Mouse (Mus musculus) spleen, postnatal 36 days (tissue): ENCODE measurements around the gene Zfp36l1.

Source experiments
- DNase-seq, 2 experiments: peaks; one replicate each; pipeline ENCODE4 v3.0.0; 2022; ENCODE audit warnings: low spot score in 2 of 2, mixed read lengths in 1 of 2

Zfp36l1 gene

DNA sequence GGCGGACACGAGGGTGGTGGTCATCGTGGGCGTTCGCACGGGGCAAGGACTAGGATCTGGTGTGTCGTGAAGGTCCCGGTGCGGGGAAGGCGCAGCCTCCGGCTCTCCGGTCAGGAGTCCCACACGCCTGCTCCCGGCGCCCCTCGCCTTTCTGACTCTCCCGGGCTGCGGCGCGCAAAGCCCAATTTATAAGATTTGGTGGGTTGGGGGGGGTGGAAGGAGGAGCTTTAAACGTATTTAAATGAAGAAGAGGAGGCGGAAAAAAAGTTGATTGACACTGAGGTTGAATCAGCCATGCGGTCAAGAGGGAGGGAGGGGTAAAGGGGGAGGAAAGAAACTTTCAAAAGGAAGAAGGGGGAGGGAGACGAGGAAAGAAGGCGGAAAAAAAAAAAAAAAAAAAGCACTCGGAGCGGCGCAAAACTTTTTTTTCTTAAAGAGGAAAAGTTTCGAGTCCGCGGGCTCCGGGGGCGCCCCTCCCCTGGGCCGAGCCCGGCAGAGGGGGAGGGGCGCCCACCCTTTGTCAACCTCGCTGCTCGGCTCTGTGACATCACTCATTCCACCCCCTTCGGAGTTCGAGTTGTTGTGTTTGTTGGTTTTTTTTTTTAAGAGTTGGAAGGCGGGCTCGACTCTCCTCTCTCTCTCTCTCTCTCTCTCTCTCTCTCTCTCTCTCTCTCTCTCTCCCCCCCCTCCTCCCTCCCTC, at the start of gene Zfp36l1:
TSS of gene Zfp36l1 (minus strand) at position 162 of the 700 bp plus-strand sequence.
- DNase-seq = peak; percentile 92 to 96

DNA sequence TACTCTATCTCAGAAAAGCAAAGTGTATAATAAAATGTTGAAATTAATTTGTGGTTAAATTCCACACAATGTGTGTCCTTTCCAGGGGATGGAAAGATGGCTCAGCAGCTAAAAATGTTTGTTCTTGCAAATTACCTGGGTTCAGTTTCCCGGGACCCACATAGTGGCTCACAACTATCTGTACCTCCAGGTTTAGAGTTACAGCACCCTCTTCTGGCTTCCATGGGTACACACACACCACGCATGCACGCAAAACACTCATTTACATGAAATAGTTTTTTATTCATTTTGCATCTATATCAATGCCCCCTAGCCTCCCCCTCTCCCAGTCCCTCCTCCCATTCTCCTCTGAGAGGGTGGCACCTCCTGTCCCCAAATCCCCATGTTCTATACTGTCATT, 49.6 kb upstream of the Zfp36l1 start:
- no peak for DNase-seq

DNA sequence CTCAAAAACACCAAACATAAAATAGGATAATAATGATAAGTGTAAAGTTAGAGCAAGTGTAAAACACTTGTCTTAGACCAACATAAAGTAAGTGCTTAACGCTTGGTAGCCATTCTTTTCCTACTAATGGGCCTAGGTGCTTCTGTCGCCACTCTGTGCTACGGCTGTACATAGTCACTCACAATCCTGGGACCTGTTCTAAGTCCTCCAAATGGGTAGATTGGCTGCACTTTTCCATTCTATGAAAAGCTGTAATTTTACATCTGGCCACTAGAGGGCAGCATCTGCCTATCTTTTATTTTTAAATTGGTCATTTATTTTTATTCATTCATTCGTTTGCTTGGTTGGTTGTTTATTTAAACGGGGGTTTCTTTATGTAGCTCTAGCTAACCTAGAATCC, 44.9 kb upstream of the Zfp36l1 start:
- DNase-seq = no peak

DNA sequence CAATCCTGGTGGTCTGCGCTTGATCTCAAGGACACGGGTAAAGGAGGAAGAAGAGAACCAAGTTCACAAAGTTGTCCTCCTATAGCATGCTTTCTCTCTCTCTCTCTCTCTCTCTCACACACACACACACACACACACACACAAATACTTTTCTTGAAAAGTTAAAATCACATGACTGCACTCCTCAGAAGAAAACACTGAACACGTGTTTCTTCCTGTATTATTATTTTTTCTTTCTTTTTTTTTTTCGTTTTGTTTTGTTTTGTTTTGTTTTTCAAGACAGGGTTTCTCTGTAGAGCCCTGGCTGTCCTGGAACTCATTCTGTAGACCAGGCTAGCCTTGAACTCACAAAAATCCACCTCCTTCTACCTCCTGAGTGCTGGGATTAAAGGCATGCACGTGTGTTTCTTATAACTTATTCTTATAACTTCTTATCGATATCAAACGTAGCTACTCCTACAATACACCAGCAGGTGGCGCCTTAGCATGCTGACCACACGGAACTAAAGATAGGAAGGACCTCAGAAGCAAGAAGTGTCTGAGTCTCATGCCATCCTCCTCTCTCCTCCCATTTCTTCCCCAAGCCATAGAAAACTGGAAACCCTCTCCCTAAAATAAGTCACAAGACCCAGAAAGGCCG, 41.0 kb upstream of the Zfp36l1 start:
- DNase-seq = peak; percentile 30 to 58

DNA sequence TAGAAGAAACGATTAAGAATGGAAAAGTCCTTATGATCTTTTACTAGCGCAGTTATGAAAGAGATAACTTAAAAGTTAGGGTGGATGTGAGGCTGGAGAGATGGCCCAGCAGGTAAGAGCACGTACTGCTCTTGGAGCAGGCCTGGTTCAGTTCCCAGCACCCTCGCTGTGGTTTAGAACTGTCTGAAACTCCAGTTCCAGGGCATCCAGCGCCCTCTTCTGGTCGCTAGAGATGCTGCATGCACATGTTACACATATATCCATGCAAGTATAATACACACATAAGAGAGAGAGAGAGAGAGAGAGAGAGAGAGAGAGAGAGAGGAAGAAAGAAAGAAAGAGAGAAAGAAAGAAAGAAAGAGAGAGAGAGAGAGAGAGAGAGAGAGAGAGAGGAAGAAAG, 40.3 kb upstream of the Zfp36l1 start:
- DNase-seq = no peak

DNA sequence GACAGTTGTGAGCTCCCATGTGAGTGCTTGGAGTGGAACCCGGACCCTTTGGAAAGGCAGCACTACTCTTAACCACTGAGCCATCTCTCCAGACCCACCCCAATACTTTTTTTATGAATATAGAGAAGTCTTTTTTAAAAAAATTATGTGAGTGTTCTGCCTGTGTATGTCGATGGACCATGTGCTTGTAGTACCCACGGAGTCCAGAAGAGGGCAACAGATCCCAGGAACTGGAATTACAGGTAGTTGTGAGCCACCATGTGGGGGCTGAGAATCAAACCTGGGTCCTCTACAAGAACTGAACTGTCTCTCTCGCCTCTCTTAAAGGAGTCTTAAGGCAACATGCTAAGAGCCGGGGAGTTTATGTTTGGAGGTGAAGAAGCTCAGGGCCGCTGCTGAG, 39.0 kb upstream of the Zfp36l1 start:
- no peak for DNase-seq

DNA sequence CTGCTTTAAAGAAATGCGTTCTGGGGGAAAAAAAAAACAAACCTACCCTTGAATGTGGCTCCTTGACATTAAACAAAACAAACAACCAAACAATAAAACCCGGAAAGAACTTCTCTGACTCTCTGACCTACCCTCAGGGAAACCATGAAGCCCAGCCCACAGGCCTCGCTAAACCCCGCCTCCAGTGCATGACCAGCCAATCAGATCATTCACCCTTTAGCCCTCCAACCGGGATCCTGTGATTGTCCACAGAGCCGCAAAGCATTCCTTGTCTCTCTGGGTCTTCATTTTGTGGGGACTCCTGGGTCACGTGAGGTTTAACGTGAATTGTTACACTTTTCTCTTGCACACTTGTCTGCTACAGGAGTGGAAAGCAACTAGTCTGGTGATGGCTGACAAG, 37.8 kb upstream of the Zfp36l1 start:
- DNase-seq = peak; percentile 24 to 33

DNA sequence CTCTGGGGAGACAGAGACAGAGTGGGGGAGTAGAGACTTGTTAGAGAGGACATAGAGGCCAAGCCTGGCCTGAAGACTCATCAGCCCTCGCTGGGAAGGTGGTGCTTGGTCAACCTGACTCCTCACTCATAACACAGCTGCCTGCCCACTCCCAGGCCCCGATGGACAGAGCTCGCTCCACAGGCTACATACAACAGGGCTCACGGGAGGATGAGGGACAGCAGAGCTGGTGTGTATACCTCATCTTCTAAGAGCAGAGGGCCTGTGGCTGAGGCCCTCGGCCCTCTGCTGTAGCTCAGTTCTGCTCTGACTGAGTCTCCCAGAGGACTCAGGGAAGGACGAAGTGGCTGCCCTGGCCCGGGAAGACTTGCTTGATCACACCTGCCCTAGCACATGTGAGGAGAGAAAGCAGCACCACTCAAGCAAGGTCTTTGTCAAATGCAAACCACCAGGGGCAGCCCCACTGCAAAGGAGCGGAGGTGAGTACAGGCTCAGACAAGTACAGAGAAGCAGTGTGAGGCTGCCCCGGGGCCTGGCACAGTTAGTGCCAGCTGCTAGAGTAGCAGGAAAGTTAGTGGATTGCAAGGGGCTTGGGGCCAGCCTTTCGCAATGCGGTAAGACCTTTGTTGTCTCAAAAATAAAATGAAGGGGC, 34.9 kb upstream of the Zfp36l1 start:
- no peak for DNase-seq

DNA sequence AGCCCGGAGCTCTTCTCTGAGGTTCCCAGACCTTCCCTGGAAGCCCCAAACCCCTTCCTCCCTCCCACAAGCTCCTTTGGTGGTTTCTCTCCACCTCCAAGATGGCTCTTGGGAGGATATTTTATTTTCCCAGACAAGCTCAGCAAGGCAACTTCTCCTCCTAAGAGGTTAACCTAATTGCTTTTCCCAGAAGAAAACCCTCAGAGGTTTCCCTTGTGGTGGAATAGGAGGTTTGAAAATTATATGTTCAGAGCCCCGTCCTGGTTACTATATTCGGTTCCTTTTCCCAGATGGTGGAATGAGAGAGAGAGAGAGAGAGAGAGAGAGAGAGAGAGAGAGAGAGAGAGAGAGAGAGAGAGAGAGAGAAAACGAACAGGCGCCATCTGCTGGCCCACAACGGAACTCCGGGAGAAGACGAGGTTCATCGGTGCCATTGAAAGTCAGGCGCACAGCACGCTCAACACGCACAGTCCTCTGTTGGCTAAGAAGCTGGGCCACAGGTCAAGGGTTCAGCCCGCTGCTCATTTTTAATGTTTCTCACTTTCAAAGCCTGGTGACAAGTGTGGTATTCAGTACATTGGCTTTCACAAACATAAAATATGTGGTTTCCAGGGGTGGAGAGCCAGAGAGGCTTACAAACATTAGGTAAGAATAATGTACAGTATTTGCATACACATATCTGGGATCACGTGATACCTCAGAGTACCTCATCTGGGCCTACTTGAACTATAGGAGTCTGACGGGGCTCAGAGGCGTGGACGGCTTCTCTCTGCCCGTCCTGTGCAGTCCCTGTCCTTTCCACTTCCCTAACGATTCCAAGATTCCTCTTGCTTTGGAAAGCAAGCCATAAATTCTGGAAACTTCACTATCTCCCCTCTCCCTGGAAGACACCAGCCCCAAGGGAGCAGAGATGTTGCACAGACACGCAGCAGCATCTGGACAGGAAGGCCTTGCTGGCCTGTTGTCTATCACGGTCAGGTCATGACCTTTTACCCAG, 33.7 kb upstream of the Zfp36l1 start:
- peak; percentile 28 for DNase-seq

DNA sequence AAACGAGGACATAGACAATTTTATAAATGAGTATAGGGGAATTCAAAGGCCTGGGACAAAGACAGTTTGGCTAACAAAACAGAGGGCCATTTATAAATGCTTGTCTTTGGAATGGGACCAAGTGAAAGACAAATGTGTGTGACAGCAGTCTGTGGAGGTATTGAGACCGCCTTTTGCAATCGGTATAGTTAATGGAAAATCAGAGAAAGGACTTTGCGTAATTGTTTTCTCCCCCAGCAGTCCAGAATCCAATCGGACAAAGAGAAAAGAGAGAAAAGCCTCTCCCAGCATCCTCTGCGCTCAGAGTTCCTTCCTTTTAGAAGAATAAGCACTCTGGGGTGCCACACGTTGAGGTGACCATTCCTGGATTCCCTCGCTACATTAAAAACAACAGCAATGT, 32.6 kb upstream of the Zfp36l1 start:
- no peak for DNase-seq

DNA sequence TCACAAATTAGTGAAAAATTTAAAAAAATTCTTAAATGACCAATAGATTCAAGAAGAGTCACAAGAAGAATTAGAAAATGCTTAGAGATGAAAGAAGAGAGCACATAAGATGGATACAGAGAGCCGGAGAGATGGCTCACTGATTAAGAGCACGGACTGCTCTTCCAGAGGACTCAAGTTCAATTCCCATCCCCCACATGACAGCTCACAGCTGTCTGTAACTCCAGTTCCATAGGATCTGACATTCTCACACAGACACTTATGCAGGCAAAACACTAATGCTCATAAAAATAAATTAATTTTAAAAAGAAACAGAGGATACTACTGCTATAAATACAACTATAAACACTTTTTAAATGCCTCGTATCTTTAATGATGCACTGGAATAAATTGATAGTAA, 32.0 kb upstream of the Zfp36l1 start:
- no peak for DNase-seq

DNA sequence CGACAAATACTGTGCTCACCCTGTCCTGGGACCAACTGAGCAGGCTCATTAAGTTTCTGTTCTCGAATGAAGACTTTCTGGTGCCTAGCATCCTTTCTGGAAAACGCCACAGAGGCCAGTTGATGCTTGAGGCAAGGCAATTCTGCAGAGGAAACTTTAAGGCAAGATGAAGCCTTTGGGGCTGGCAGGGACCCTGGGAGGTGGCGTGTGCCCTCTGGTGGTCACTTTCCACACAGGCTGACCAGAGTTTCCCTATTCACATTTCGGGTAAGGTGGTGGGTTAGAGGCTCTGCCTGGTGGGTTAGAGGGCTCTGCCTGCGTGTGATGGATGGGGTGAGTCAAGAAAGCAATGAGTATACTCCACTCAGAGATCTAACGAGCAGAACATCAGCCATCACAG, 28.7 kb upstream of the Zfp36l1 start:
- peak; percentile 42 for DNase-seq

DNA sequence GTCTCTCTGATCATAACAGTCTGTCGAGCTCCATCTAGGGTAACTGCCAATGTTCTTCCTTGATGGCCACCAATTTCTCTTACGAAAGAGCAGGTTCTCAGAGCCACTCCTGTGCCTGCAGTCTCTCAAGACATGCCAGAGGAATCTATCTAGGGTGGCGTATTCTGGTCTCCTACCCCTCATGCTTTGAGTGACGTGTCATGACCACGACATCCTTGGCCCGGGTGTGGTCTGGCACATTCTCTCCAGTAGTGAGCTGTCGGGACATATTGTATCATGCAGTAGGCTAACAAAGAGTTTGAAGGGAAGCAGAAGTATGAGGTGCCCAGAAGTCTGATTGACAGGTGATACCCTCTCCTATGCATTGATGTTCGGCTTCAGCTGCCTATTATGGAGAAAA, 28.2 kb upstream of the Zfp36l1 start:
- DNase-seq = no peak

DNA sequence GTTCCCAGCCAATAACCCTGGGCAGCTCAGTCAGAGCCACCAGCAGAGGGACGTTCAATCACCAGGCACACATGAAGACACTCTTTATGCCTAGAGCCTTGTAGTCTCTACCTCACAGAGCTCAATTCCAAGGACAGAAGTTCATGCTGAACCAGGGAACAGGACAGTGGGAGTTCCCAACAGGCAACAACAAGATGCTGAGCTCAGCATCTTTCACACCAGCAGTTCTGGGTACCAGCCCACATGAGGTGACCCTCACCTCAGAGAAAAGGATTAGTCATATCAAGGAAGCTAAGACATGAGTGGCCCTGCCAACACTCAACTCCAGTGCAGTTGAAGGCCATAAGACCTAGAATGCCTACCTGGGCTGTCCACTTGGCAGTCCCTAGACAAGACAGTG, 24.9 kb upstream of the Zfp36l1 start:
- no peak for DNase-seq

DNA sequence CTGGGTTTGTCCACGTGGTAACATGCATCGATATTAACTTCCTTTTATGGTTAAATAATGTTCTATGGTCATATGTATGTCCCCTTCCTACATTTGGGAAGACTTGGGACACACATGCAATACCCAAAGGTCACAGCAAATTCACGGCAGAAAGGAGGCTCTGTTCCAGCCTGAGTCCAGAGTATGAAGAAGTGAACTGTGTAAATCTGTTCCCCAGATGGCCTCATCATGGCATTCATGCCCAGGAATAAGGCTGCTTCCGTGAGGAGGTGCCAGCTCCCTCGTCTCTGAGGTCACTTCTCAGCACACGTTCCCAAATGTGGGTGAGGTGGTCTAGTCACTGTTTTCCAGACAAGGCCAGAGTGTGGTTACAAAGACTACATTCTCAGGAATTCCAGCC, 24.4 kb upstream of the Zfp36l1 start:
- no peak for DNase-seq

DNA sequence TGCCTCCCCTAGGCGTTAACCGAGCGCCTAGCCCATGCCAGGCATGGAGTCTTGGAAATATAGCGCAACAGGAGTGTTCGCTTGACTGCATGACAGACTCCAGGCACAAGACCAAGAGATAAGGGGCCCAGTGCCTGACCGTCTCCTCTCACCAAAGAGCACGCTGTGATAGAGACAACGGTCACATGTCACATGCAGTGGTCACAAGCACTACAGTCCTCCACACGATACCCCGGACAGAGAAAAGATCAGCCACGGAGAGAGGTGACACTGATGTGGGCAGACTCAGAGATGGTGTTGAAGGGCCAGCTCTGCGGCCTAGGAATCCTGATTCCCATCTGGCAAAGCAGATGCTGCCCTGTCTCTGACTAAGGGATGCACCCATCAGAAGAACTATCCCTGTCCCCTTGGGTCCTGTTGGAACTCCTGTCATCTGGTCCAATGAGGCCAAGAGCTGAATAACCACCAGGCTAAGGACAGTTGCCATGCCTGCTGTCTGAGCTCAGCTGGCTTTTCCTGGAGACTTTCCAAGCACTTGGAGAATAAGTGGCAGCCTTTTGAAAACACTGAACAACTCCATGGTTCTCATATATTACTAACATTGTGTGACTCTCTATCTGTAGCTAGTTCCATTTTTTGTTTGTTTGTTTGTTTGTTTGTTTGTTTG, 23.6 kb upstream of the Zfp36l1 start:
- DNase-seq = no peak

DNA sequence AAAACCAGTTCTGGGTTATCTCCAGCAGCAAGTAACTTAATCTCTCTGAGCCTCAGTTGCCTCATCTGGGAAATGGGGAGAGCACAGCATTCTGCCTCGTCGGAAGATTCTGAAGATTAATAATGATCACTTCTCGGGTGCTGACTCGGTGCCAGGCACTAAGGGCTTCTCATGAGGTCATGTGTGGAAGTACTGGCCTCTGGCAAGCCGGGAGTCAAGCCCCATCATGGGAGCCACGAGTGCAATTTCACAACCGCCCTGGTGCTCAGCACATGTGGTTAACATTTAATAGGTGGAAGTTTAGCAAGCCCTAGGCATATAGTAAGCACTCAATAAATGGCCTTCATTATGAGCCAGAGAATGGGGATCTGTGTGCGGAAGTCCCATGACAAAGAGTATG, 22.4 kb upstream of the Zfp36l1 start:
- DNase-seq = no peak

DNA sequence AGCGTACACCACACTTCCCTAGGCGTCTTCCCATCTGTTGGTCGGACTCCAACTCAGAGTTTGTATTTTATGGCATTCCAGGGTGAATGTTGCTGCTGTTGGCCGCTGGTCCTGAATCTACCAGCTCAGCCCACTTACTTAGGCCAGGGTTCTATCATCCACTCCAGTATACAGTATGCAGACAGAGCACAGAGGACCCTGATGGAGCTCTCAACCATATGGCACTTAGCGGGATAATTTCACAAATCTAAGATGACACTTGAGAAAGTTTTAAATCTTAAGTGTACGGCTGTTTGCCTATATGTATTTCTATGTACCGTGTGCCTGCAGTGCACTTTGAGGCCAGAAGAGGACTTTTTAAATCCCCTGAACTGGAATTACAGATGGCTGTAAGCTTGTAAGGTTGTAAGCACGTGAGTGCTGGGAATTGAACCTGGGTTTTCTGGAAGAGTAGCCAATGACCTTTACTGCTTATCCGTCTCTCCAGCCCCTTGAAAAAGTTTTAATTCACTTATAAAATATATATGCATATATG, 20.3 kb upstream of the Zfp36l1 start:
- no peak for DNase-seq

DNA sequence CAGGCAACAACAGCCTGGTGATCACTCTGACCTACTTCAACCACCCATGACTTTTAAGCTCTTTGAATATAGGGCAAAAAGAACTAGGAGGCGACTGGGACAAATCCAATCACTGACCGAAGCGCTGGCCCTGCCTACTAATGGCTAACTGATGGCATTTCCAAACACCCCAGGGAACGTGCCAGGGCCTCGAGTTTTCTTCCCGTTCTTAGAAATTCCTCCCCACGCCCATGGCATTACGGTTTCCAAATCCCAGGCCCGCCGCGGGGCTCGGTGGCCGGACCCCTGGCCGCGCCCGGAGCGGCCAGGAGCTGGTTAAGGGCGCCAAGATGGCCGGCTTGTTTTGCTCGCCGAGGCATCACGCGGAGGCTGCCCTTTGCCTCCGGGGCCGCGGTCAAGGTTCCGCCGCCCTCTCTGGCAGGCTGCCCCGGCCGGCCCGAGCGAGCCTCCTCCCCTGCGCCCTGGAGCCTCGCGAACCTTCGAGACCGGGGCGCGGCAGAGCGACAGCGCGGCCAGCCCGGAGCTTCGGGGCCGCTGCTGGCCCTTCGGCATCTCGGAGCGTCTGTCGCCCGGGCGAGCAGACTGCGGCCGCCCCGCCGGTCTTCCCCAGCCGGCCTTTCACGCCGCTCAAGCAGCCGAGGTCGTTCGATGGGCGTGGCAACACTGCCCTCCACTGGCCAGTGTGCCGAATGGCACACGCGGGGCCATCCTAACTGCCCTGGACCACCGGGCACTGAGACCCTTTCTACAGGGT, 19.6 kb upstream of the Zfp36l1 start:
- DNase-seq = peak; percentile 80 to 84
